Mouse (Mus musculus) cerebellum, adult 11-12 months (tissue): ENCODE results near the gene Zbtb43.

Source experiments
- DNase-seq: peaks from one replicate; pipeline ENCODE4 v3.0.0; 2022

Gene Zbtb43

DNA sequence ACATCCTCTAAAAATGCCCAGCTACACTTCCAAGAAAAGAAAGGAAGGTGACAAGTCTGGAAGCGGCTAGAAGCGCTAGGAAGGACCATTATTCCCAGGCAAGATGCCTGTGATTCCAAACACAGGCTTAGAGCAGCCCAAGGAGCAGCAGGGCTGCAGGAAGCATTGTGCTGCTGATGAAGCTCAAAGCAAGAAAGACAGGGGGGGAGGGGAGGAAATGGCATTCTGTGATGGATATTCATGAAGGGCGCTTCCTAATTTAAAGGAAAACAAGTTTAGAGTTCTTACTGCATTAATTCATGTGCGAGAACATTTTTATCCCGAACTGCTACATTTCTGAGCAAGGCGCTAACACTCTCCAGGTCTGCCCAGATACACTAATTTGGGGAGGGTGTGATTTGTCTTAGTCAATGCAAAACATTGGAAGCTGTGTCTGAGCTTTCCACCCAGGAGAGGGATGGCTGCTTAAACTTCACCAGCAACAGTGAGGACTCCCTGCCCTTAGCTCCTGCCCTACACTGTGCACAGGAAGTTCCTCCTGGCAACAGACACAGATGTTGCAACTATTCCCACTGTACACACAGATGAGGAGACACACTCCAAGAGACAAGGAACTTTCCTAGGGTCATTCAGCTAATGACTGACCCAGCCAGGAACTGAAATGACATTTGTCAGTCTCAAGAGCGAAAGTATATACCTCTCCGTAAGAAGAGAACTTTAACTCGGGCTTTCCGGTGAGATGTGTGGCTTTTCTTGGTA is 41.5 kb downstream of the Zbtb43 start:
- no peak for DNase-seq

DNA sequence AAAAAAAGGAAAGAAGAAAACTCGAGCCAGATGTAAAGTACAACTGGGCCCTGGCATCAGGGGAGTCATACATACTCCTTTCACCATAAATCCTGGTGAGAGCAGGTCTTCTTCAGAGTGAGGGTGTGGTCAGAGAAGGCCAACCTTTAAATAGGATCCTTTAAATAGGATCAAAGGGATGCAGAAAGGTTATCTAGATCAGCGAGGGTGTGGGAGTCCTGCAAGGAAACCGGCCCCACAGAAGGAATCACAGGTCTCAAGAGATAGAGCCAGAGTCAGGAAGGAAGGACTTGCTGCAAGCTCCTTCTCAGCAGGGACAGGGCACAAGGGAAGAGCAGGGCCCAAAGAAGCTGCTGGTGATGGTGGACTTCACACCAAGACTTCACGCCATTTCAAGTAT is 50.9 kb downstream of the Zbtb43 start:
- no peak for DNase-seq

DNA sequence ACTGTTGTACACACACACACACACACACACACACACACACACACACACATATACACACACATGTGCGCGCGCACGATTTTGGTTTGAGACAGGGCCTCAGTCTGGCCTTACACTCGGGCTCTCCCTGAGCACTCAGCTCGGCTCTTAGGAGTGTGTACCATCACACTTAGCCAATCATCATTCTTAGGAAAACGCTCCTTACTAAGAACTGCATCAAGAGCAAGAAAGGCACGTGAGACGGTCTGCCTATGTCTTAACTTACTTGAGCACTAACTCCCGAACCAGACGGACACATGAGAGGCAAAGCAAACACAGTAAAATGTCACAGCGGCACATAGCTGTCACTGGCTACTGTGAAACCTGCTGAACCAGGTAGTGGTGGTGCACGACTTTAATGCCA is 54.3 kb downstream of the Zbtb43 start:
- DNase-seq, result no peak

DNA sequence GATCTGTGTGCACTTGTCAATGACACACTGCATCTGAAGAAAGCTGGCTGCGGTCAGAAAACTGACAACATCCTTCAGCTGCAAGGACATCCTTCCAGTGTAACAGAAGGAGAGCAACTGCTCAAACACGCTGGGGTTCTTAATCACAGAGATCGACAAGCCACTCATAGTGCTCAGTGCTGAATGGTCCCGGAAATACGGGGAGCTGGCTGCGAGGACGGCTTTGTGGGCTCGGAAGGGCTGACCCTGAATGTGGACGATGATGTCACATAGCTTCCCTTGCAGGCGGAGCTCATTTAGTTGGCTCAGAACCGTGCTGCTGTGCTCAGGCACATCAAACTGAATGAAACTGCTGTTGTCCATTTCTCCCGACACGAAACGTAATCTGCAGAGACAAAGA is 56.2 kb downstream of the Zbtb43 start:
- DNase-seq, result no peak

DNA sequence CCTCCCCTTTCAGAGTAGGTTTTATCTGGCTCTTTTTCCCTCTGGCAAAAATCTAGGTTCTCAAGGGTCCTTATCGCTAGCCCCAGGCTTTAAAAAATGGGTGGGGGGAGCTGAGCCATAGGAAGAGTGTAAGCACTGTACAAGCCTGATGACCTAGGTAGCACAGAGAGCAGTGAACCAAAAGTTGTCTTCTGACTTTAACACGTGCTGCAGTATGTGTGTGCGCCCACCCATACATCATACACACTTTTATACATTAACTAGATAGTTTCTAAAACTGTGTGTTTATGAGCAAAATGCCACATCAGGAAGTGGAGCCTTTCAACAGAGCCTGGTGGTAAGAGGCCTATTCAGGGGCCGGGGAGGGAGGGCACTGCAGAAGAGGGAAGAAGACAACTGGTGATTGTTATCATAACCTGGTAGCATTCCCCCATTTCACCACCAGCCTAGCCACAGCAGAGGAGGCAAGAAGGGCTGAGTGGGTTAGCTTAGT is 64.8 kb downstream of the Zbtb43 start:
- DNase-seq, result no peak

DNA sequence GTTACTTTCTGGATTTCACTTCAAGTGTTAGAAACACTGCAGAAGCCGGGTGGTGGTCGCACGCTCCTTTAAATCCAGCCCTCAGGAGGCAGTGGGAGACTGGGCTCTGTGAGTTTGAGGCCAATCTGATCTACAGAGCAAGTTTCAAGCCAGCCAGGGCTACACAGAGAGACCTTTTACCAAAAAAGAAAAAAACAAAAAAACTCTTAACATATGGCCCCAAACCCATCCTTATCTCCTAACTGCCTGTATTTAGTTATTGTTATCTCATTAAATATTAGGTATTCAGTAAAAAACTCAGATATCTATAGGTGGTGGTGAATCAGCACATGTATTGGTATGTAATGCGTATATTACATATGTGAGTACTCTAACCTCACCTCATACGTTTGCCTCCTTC is 65.7 kb downstream of the Zbtb43 start:
- no peak for DNase-seq

DNA sequence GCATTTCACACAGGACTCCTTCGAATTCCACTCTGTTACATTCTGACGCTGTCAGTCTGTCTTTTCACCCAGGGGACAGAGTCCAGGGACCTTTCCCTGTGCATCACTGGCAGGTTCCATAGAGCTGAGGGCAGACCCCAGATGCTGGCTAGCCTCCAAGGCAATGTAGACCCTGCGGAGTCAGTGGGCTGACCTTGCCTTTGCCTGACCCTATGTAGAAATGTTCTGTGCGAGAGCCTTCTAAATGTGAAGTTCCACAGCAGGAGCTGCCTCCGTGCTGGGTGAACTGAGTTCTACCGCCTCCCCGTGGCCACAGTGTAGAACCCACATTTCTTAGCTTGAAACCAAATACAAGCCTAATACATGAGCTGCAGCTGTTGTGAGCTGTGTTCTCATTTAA is 66.1 kb downstream of the Zbtb43 start:
- DNase-seq, result peak; percentile 52

DNA sequence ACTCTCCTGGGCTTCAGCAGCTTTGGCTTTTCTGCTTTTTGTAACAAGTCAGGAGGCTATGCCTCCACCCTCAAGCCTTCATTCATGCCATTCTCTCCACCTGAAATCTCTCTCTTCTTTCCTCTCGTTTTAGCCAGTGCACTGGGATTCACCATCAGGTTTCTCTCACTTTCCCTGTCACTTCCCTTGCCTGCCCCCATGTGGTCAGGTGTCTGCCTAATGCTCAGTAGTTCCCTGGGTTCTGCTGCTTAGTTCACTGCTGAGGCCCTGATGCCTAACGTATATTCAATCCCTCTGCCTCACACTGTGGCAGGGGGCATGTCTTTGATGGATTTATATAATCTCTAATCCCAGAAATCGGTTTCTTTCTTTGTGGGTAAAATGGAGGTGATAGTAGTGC is 67.1 kb downstream of the Zbtb43 start:
- DNase-seq, result peak; percentile 43

DNA sequence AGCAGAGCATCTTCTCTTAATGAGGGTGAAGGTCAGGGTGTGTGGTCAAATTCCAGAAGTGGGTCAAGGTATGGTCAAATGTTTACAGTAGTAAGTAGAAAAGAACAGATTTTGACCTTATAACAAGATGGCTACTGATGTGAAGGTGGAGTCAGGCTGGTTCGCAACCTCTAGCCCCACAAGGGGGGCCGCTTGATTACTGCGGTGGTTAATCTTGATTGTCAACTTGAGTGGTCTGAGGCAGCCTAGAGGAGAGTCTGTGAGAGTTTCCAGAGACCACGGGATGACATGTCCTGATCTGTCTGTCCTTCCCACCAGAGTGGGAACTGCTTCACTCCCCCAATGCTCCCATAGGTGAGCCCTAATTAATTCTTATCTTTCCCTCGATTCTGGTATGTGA is 67.8 kb downstream of the Zbtb43 start:
- no peak for DNase-seq
